Mouse (Mus musculus) ES-Bruce4 (cell line): ENCODE measurements around the gene Mrpl27. TPM values are rescaled to one million over a fixed set of nuclear protein-coding genes. Genes with fewer than 3 reads are reported as not detected.
A peak's percentile ranks its signal among the peaks of the same experiment; 100 is the strongest.

Experiments
- H3K27ac ChIP-seq: 2 replicates; pipeline ENCODE4 v1.5.1; 2012; ENCODE audit warnings: low read length, inconsistent platforms; ENCODE audit not compliant: insufficient read depth
- H3K27me3 ChIP-seq: 2 replicates; pipeline ENCODE4 v1.6.1; 2012; ENCODE audit warnings: mild to moderate bottlenecking, low read length, inconsistent platforms; ENCODE audit not compliant: control insufficient read depth, poor library complexity, insufficient read depth, severe bottlenecking
- H3K36me3 ChIP-seq: 2 replicates; pipeline ENCODE4 v1.6.1; 2012; ENCODE audit warnings: inconsistent platforms, mild to moderate bottlenecking, low read length, moderate library complexity; ENCODE audit not compliant: control insufficient read depth, poor library complexity, insufficient read depth, severe bottlenecking
- H3K4me1 ChIP-seq: one replicate; pipeline ENCODE4 v1.8.1; 2011; ENCODE audit warnings: low read length; ENCODE audit not compliant: control insufficient read depth, insufficient read depth
- H3K4me3 ChIP-seq: 2 replicates; pipeline ENCODE4 v1.5.1; 2011; ENCODE audit warnings: low read depth, mild to moderate bottlenecking, low read length
- H3K9ac ChIP-seq: 2 replicates; pipeline ENCODE4 v1.6.1; 2012; ENCODE audit warnings: low read depth, mild to moderate bottlenecking, inconsistent platforms; ENCODE audit not compliant: poor library complexity, severe bottlenecking
- H3K9me3 ChIP-seq: replicated peaks from 2 replicates; pipeline ENCODE4 v1.6.1; 2012; ENCODE audit warnings: mild to moderate bottlenecking, low read length, inconsistent platforms; ENCODE audit not compliant: control insufficient read depth, poor library complexity, insufficient read depth, severe bottlenecking
- CTCF ChIP-seq: IDR thresholded peaks from one replicate; pipeline ENCODE4 v1.8.1; 2011; ENCODE audit warnings: low read depth, low read length
- EP300 ChIP-seq: IDR thresholded peaks from 2 replicates; pipeline ENCODE4 v1.6.1; 2011; ENCODE audit warnings: low read depth, low read length; ENCODE audit not compliant: insufficient read depth
- POLR2A ChIP-seq: IDR thresholded peaks from one replicate; pipeline ENCODE4 v1.8.1; 2011; ENCODE audit warnings: low read length; ENCODE audit not compliant: insufficient read depth
- polyA plus RNA-seq: library from polyadenylated mRNA; stranded (reverse); fragments of >200 nt; gene quantifications from 2 replicates; pipeline ENCODE4 v1.2.4, GENCODE M21; 2011; ENCODE audit warnings: low read depth; ENCODE audit not compliant: missing spikeins, insufficient read depth, insufficient read length

The Mrpl27 gene
- polyA plus RNA-seq, 1 experiment = 48.1 TPM

- peak overlapping the region; percentile 9 for H3K27ac ChIP-seq
- H3K4me1 ChIP-seq = no peaks in the 10 kb centered on the region
- no peak overlapping the region for H3K9ac ChIP-seq
- H3K4me3 ChIP-seq = no peak overlapping the region
- no peaks in the 10 kb centered on the region for H3K27me3 ChIP-seq
- no peaks in the 10 kb centered on the region for H3K36me3 ChIP-seq
- TF ChIP-seq POLR2A = no peak
- H3K9me3 ChIP-seq = no peaks in the 10 kb centered on the region
Measured at GRCm38 (mm10) chr11:94620766-94621457, 32.7 kb upstream of the Mrpl27 start.

- H3K27me3 ChIP-seq = no peaks in the 10 kb centered on the region
- H3K4me1 ChIP-seq = no peaks in the 10 kb centered on the region
- H3K36me3 ChIP-seq = no peaks in the 10 kb centered on the region
- TF ChIP-seq CTCF (no peak), EP300 (no peak), POLR2A (no peak)
- H3K4me3 ChIP-seq = no peak overlapping the region
- H3K9me3 ChIP-seq = no peaks in the 10 kb centered on the region
- H3K27ac ChIP-seq = peak overlapping the region; percentile 9
- H3K9ac ChIP-seq = no peak overlapping the region
Measured at GRCm38 (mm10) chr11:94621458-94621852, 32.1 kb upstream of the Mrpl27 start.

- TF ChIP-seq EP300 = no peak
- TF ChIP-seq POLR2A = no peak
- no peak for TF ChIP-seq CTCF
- no peak overlapping the region for H3K27ac ChIP-seq
- no peaks in the 10 kb centered on the region for H3K27me3 ChIP-seq
- no peaks in the 10 kb centered on the region for H3K36me3 ChIP-seq
- no peaks in the 10 kb centered on the region for H3K4me1 ChIP-seq
- H3K4me3 ChIP-seq = no peak overlapping the region
- no peak overlapping the region for H3K9ac ChIP-seq
- H3K9me3 ChIP-seq = no peaks in the 10 kb centered on the region
Measured at GRCm38 (mm10) chr11:94622162-94622561, 31.4 kb upstream of the Mrpl27 start.

GRCm38 (mm10) chr11:94629199-94629883, 24.2 kb upstream of the Mrpl27 start, which contains the start of gene Lrrc59:
TSS of gene Lrrc59 (plus strand) at chr11:94629767.
- peak within 1 kb of the TSS; percentile 80 for H3K9ac ChIP-seq
- no peaks in the 10 kb centered on the region for H3K27me3 ChIP-seq
- peak within 1 kb of the TSS; percentile 90 for H3K4me3 ChIP-seq
- no peaks in the 10 kb centered on the region for H3K4me1 ChIP-seq
- H3K9me3 ChIP-seq = no peaks in the 10 kb centered on the region
- TF ChIP-seq POLR2A (no peak), EP300 (peak; percentile 60; the same call in 1 of the 2 replicates), CTCF (peak; percentile 82)
- H3K36me3 ChIP-seq = peaks cover 15% of the 10 kb centered on the region
- H3K27ac ChIP-seq = peak within 1 kb of the TSS; percentile 32

- TF ChIP-seq POLR2A = no peak
- TF ChIP-seq EP300 = no peak
- no peak for TF ChIP-seq CTCF
- no peaks in the 10 kb centered on the region for H3K27me3 ChIP-seq
- H3K4me1 ChIP-seq = no peaks in the 10 kb centered on the region
- H3K9me3 ChIP-seq = no peaks in the 10 kb centered on the region
- 0 out of 2 replicates have a peak overlapping the region, but pooled peaks have one; percentile 12 for H3K27ac ChIP-seq
- peak overlapping the region; percentile 90 for H3K4me3 ChIP-seq
- peak overlapping the region; percentile 80 for H3K9ac ChIP-seq
- peaks cover 20% of the 10 kb centered on the region for H3K36me3 ChIP-seq
Measured at GRCm38 (mm10) chr11:94629884-94630198, 23.7 kb upstream of the Mrpl27 start.
